Mouse (Mus musculus) bone marrow, adult 2 months (tissue): ENCODE measurements around the gene Mapkapk3.

Experiments used
- CTCF ChIP-seq: fragments of 200-500 bp; IDR thresholded peaks from 2 replicates; pipeline ENCODE4 v1.5.1; 2011; ENCODE audit warnings: low read length, control low read depth; ENCODE audit not compliant: control insufficient read depth, insufficient read depth
- POLR2A ChIP-seq: fragments of 200-500 bp; IDR thresholded peaks from 2 replicates; pipeline ENCODE4 v1.6.1; 2011; ENCODE audit warnings: low read depth, mild to moderate bottlenecking, control low read depth, low read length, borderline replicate concordance; ENCODE audit not compliant: control insufficient read depth

DNA sequence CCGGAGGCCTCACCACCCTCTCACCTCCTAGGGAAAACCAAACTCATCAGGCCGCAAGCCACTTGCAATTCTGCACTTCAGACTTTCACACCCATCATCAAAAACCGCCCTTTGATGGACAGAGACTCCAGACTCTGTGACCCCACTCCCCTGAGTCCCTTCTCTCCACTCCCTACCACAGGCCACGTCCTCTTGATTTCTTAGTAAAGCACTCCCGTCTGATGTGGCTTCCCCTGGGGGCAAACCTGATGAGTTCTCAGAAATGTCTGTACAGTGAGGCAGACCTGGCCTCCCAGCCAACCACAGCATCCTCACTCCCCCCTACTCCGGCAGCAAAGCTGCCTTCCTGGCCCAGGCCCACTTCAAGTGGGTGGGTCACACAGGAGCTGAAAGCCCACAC is 44.7 kb upstream of the Mapkapk3 start:
- no peak for TF ChIP-seq CTCF
- no peak for TF ChIP-seq POLR2A
